Mouse (Mus musculus) brain, embryonic 14.5 days (tissue): ENCODE measurements around the gene Uevld. TPM values are rescaled to one million over a fixed set of nuclear protein-coding genes. Genes with fewer than 3 reads are reported as not detected.
"Not testable (repeated sequence)": the region's sequence is repeated elsewhere in the genome, so short reads cannot be mapped to it uniquely, and the experiment has no call there.

ENCODE experiments used
- DNase-seq: peaks from one replicate; pipeline ENCODE4 v3.0.0-alpha.2; 2011; ENCODE audit warnings: low read depth
- CTCF ChIP-seq: fragments of 200-500 bp; IDR thresholded peaks from 2 replicates; pipeline ENCODE4 v1.5.1; 2012; ENCODE audit warnings: inconsistent platforms, mild to moderate bottlenecking, moderate library complexity, borderline replicate concordance; ENCODE audit not compliant: insufficient read depth, insufficient read length; ENCODE audit errors: extremely low read depth
- POLR2A ChIP-seq: fragments of 200-500 bp; IDR thresholded peaks from 2 replicates; pipeline ENCODE4 v1.6.1; 2012; ENCODE audit warnings: mild to moderate bottlenecking, inconsistent platforms, borderline replicate concordance; ENCODE audit not compliant: poor library complexity, insufficient read depth, insufficient read length, severe bottlenecking; ENCODE audit errors: extremely low read depth
- polyA plus RNA-seq: library from polyadenylated mRNA; depleted of rRNA; stranded (reverse); fragments of >200 nt; gene quantifications from 2 replicates; pipeline ENCODE4 v1.2.3, GENCODE M21; 2012

The Uevld gene
- polyA plus RNA-seq, 1 experiment, result 6.5 TPM

- no peak for TF ChIP-seq CTCF
- TF ChIP-seq POLR2A, result no peak
- no peak for DNase-seq
These were observed 34.8 kb upstream of the Uevld start for GRCm38 (mm10) chr7:46993079-46993478.

- DNase-seq, result not testable (repeated sequence)
These were observed 31.1 kb upstream of the Uevld start for GRCm38 (mm10) chr7:46989387-46989786.

GRCm38 (mm10) chr7:46987073-46987472 is 28.7 kb upstream of the Uevld start:
- no peak for DNase-seq
- TF ChIP-seq CTCF (no peak), POLR2A (no peak)

- peak; percentile 43 for DNase-seq
- no peak for TF ChIP-seq CTCF
- TF ChIP-seq POLR2A, result no peak
These were observed 28.3 kb upstream of the Uevld start for GRCm38 (mm10) chr7:46986646-46987045.

- peak; percentile 26 for DNase-seq
- TF ChIP-seq POLR2A (no peak), CTCF (no peak)
These were observed 27.6 kb upstream of the Uevld start for GRCm38 (mm10) chr7:46985718-46986505.

GRCm38 (mm10) chr7:46983280-46983679 is 25.0 kb upstream of the Uevld start, which contains the start of gene Gm9999:
TSS of gene Gm9999 (plus strand) at chr7:46983580.
- DNase-seq, result no peak
- TF ChIP-seq POLR2A (no peak), CTCF (no peak)

GRCm38 (mm10) chr7:46975456-46975855 is 17.1 kb upstream of the Uevld start:
- no peak for DNase-seq
- TF ChIP-seq POLR2A, result no peak
- no peak for TF ChIP-seq CTCF

GRCm38 (mm10) chr7:46974648-46975047 is 16.3 kb upstream of the Uevld start:
- no peak for DNase-seq
- TF ChIP-seq POLR2A (no peak), CTCF (no peak)

- TF ChIP-seq CTCF, result no peak
- DNase-seq, result no peak
These were observed 11.6 kb upstream of the Uevld start for GRCm38 (mm10) chr7:46969898-46970297.

GRCm38 (mm10) chr7:46964070-46964469 is 5.7 kb upstream of the Uevld start:
- TF ChIP-seq CTCF (no peak), POLR2A (no peak)
- no peak for DNase-seq

GRCm38 (mm10) chr7:46962806-46963618 is 4.7 kb upstream of the Uevld start:
- TF ChIP-seq CTCF (peak; percentile 77), POLR2A (no peak)
- peak; percentile 94 for DNase-seq

GRCm38 (mm10) chr7:46962132-46962531 is 3.8 kb upstream of the Uevld start:
- DNase-seq, result peak; percentile 72
- TF ChIP-seq CTCF (no peak), POLR2A (no peak)

- TF ChIP-seq POLR2A, result no peak
- TF ChIP-seq CTCF, result no peak
- no peak for DNase-seq
These were observed 2.7 kb upstream of the Uevld start for GRCm38 (mm10) chr7:46960991-46961390.

GRCm38 (mm10) chr7:46958853-46959252 is 526 bp upstream of the Uevld start:
- peak; percentile 9 for DNase-seq
- TF ChIP-seq POLR2A, result no peak
- TF ChIP-seq CTCF, result no peak

GRCm38 (mm10) chr7:46935847-46936246 is 22.5 kb downstream of the Uevld start:
- DNase-seq, result peak; percentile 62
- TF ChIP-seq POLR2A (no peak), CTCF (peak; percentile 41; the same call in 1 of the 2 replicates)
